Mouse (Mus musculus): ENCODE measurements around the gene Mbnl1. TPM values are rescaled to one million over a fixed set of nuclear protein-coding genes. Genes with fewer than 3 reads are reported as not detected.

Gene Mbnl1
- polyA plus RNA-seq, 1 experiment from 2014 or later = 70.2 TPM

GRCm38 (mm10) chr3:60556596-60556995, 84.0 kb downstream of the Mbnl1 start:
- no peak for DNase-seq (ENCODE audit: low spot score)
- Histone ChIP-seq H3K4me3 (replicated peaks; ENCODE audit: low read depth, low read length) (no peak overlapping the region), H3K9me3 (replicated peaks; ENCODE audit: low read length) (no peaks in the 10 kb centered on the region), H3K4me2 (ENCODE audit: low read length) (no peak overlapping the region), H3K27me3 (ENCODE audit: insufficient read depth, low read length) (no peaks in the 10 kb centered on the region), H3K36me3 (ENCODE audit: insufficient read depth, low read length) (no peaks in the 10 kb centered on the region), H3K4me1 (replicated peaks; ENCODE audit: insufficient read depth, low read length) (no peaks in the 10 kb centered on the region), H3K9ac (ENCODE audit: low read depth, low read length) (no peak overlapping the region), H3K27ac (no peak overlapping the region)
- 77% methylated on average over 3 of the region's 3 CpGs for WGBS
- TF ChIP-seq CTCF (IDR thresholded peaks at IDR 0.05; ENCODE audit: low read depth) = no peak
- ATAC-seq (replicated peaks; ENCODE audit: low FRiP score, low read depth) = no peak

- no peaks in the 10 kb centered on the region for H3K4me1 ChIP-seq (replicated peaks; ENCODE audit: insufficient read depth, low read length)
- DNase-seq (ENCODE audit: low spot score) (no peak), ATAC-seq (replicated peaks; ENCODE audit: low FRiP score, low read depth) (no peak)
- H3K9me3 ChIP-seq (replicated peaks; ENCODE audit: low read length) = no peaks in the 10 kb centered on the region
- no peaks in the 10 kb centered on the region for H3K27me3 ChIP-seq (ENCODE audit: insufficient read depth, low read length)
- TF ChIP-seq CTCF (IDR thresholded peaks at IDR 0.05; ENCODE audit: low read depth) = no peak
- 84% methylated on average over 7 of the region's 7 CpGs for WGBS
- no peak overlapping the region for H3K4me2 ChIP-seq (ENCODE audit: low read length)
- H3K9ac ChIP-seq (ENCODE audit: low read depth, low read length) = no peak overlapping the region
- no peaks in the 10 kb centered on the region for H3K36me3 ChIP-seq (ENCODE audit: insufficient read depth, low read length)
- no peak overlapping the region for H3K27ac ChIP-seq
- no peak overlapping the region for H3K4me3 ChIP-seq (replicated peaks; ENCODE audit: low read depth, low read length)
These were observed 85.7 kb downstream of the Mbnl1 start for GRCm38 (mm10) chr3:60558252-60558862.

GRCm38 (mm10) chr3:60559762-60560161, 87.1 kb downstream of the Mbnl1 start:
- no peak overlapping the region for H3K4me2 ChIP-seq (ENCODE audit: low read length)
- WGBS = 74% methylated on average over 2 of the region's 2 CpGs

GRCm38 (mm10) chr3:60563529-60564243, 91.1 kb downstream of the Mbnl1 start:
- Histone ChIP-seq H3K27ac (no peak overlapping the region), H3K36me3 (ENCODE audit: insufficient read depth, low read length) (no peaks in the 10 kb centered on the region), H3K4me3 (replicated peaks; ENCODE audit: low read depth, low read length) (no peak overlapping the region), H3K9me3 (replicated peaks; ENCODE audit: low read length) (no peaks in the 10 kb centered on the region), H3K4me1 (replicated peaks; ENCODE audit: insufficient read depth, low read length) (no peaks in the 10 kb centered on the region), H3K9ac (ENCODE audit: low read depth, low read length) (no peak overlapping the region), H3K27me3 (ENCODE audit: insufficient read depth, low read length) (no peaks in the 10 kb centered on the region), H3K4me2 (ENCODE audit: low read length) (no peak overlapping the region)
- 64% methylated on average over 10 of the region's 10 CpGs for WGBS
- no peak for TF ChIP-seq CTCF (IDR thresholded peaks at IDR 0.05; ENCODE audit: low read depth)
- DNase-seq (ENCODE audit: low spot score) = no peak
- no peak for ATAC-seq (replicated peaks; ENCODE audit: low FRiP score, low read depth)

More at GRCm38 (mm10) chr3:60559762-60560161, 87.1 kb downstream of the Mbnl1 start:
- no peak for TF ChIP-seq CTCF (IDR thresholded peaks at IDR 0.05; ENCODE audit: low read depth)
- Histone ChIP-seq H3K4me3 (replicated peaks; ENCODE audit: low read depth, low read length) (no peak overlapping the region), H3K9ac (ENCODE audit: low read depth, low read length) (no peak overlapping the region), H3K4me1 (replicated peaks; ENCODE audit: insufficient read depth, low read length) (no peaks in the 10 kb centered on the region), H3K36me3 (ENCODE audit: insufficient read depth, low read length) (no peaks in the 10 kb centered on the region), H3K27ac (no peak overlapping the region), H3K9me3 (replicated peaks; ENCODE audit: low read length) (no peaks in the 10 kb centered on the region), H3K27me3 (ENCODE audit: insufficient read depth, low read length) (no peaks in the 10 kb centered on the region)
- no peak for ATAC-seq (replicated peaks; ENCODE audit: low FRiP score, low read depth)
- no peak for DNase-seq (ENCODE audit: low spot score)

- no peak overlapping the region for H3K4me2 ChIP-seq (ENCODE audit: low read length)
- H3K36me3 ChIP-seq (ENCODE audit: insufficient read depth, low read length) = no peaks in the 10 kb centered on the region
- H3K4me3 ChIP-seq (replicated peaks; ENCODE audit: low read depth, low read length) = no peak overlapping the region
- H3K27ac ChIP-seq = no peak overlapping the region
- TF ChIP-seq CTCF (IDR thresholded peaks at IDR 0.05; ENCODE audit: low read depth) = no peak
- no peak overlapping the region for H3K9ac ChIP-seq (ENCODE audit: low read depth, low read length)
- no peaks in the 10 kb centered on the region for H3K9me3 ChIP-seq (replicated peaks; ENCODE audit: low read length)
- H3K27me3 ChIP-seq (ENCODE audit: insufficient read depth, low read length) = no peaks in the 10 kb centered on the region
- DNase-seq (ENCODE audit: low spot score) (no peak), ATAC-seq (replicated peaks; ENCODE audit: low FRiP score, low read depth) (no peak)
- 86% methylated on average over 2 of the region's 2 CpGs for WGBS
- no peaks in the 10 kb centered on the region for H3K4me1 ChIP-seq (replicated peaks; ENCODE audit: insufficient read depth, low read length)
These were observed 91.6 kb downstream of the Mbnl1 start for GRCm38 (mm10) chr3:60564244-60564643.

- Histone ChIP-seq H3K9ac (ENCODE audit: low read depth, low read length) (no peak overlapping the region), H3K4me3 (replicated peaks; ENCODE audit: low read depth, low read length) (no peak overlapping the region), H3K36me3 (ENCODE audit: insufficient read depth, low read length) (no peaks in the 10 kb centered on the region), H3K27me3 (ENCODE audit: insufficient read depth, low read length) (no peaks in the 10 kb centered on the region), H3K4me1 (replicated peaks; ENCODE audit: insufficient read depth, low read length) (no peaks in the 10 kb centered on the region), H3K4me2 (ENCODE audit: low read length) (no peak overlapping the region), H3K27ac (no peak overlapping the region), H3K9me3 (replicated peaks; ENCODE audit: low read length) (no peaks in the 10 kb centered on the region)
- no peak for DNase-seq (ENCODE audit: low spot score)
- WGBS = 80% methylated on average over 3 of the region's 3 CpGs
- no peak for TF ChIP-seq CTCF (IDR thresholded peaks at IDR 0.05; ENCODE audit: low read depth)
- ATAC-seq (replicated peaks; ENCODE audit: low FRiP score, low read depth) = no peak
These were observed 92.6 kb downstream of the Mbnl1 start for GRCm38 (mm10) chr3:60565204-60565603.
